Mouse (Mus musculus) forebrain, embryonic 16.5 days (tissue): ENCODE data around the gene Tecpr1. TPM values are rescaled to one million over a fixed set of nuclear protein-coding genes. Genes with fewer than 3 reads are reported as not detected.

Experiments used
- ATAC-seq: fragments of 200-750 bp; cut with Nextera tagmentation; 2 replicates; pipeline ENCODE4 v1.8.0; 2017; ENCODE audit warnings: mild to moderate bottlenecking, moderate library complexity
- H3K27ac ChIP-seq: fragments of 300-500 bp; sonication (generic); 2 replicates; pipeline ENCODE4 v1.5.1; 2014; ENCODE audit warnings: low read length, control low read depth
- H3K27me3 ChIP-seq: fragments of 300-500 bp; sonication (generic); replicated peaks from 2 replicates; pipeline ENCODE4 v1.6.1; 2014; ENCODE audit warnings: low read length; ENCODE audit not compliant: control insufficient read depth, insufficient read depth
- H3K36me3 ChIP-seq: fragments of 300-500 bp; sonication (generic); 2 replicates; pipeline ENCODE4 v1.6.1; 2014; ENCODE audit not compliant: control insufficient read depth, insufficient read depth
- H3K4me1 ChIP-seq: fragments of 300-500 bp; sonication (generic); replicated peaks from 2 replicates; pipeline ENCODE4 v1.6.1; 2014; ENCODE audit warnings: low read length; ENCODE audit not compliant: control insufficient read depth, insufficient read depth
- H3K4me2 ChIP-seq: fragments of 300-500 bp; sonication (generic); 2 replicates; pipeline ENCODE4 v1.6.1; 2014; ENCODE audit warnings: mild to moderate bottlenecking, low read length, control low read depth
- H3K4me3 ChIP-seq: fragments of 300-500 bp; sonication (generic); replicated peaks from 2 replicates; pipeline ENCODE4 v1.5.1; 2014; ENCODE audit warnings: mild to moderate bottlenecking, low read length, control low read depth
- H3K9ac ChIP-seq: fragments of 300-500 bp; sonication (generic); replicated peaks from 2 replicates; pipeline ENCODE4 v1.6.1; 2014; ENCODE audit warnings: low read depth, low read length, control low read depth
- H3K9me3 ChIP-seq: fragments of 300-500 bp; sonication (generic); 2 replicates; pipeline ENCODE4 v1.6.1; 2016; ENCODE audit warnings: low read length; ENCODE audit not compliant: control insufficient read depth
- WGBS: fragments of 180-500 bp; shearing (Covaris S2); extraction: QIAGEN DNeasy Blood & Tissue Kit; methylation state at CpG from one replicate; pipeline ENCODE4 v1.1.7; 2014; 5-methylcytosine and 5-hydroxymethylcytosine counted together
- polyA plus RNA-seq: library from polyadenylated mRNA; unstranded; fragments of >200 nt; fragmentation: Nextera tagmentation; extraction: Ambion mirVana; gene quantifications from 2 replicates; pipeline ENCODE4 v1.2.1, GENCODE M21; 2015

Gene Tecpr1
- 45.6 and 57.4 TPM in 2 replicates for polyA plus RNA-seq

DNA sequence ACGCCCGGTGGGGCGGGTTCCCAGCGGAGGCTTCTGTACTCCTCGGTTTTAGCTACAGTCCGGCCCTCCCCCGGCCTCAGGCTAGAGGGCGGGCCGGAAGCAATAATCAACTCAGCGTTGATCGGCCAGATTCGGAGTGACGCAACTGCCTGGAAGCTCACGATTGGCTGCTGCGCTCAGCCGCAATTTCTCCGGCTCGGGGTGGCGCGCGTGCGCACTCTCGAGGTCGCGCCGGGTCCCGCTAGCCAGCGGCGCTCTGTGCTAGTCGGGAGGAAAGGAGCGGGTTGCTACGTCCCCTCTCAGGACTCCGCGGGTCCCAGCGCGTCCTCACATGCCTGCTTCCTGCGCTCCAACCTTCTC is at the start of gene Tecpr1:
Tecpr1 (minus strand) TSS at position 113 of the 360 bp plus-strand sequence.
- Histone ChIP-seq H3K4me1 (peaks cover 21% of the 10 kb centered on the region), H3K9ac (peak within 1 kb of the TSS; percentile 87), H3K4me2 (peak within 1 kb of the TSS; percentile 82), H3K4me3 (peak within 1 kb of the TSS; percentile 82), H3K27me3 (no peaks in the 10 kb centered on the region), H3K36me3 (no peaks in the 10 kb centered on the region), H3K9me3 (no peaks in the 10 kb centered on the region), H3K27ac (peak within 1 kb of the TSS; percentile 83)
- peak; percentile 99 for ATAC-seq
- WGBS: under 1% methylated on average over 37 of the region's 37 CpGs

- Histone ChIP-seq H3K4me2 (no peak overlapping the region), H3K27me3 (no peaks in the 10 kb centered on the region), H3K36me3 (no peaks in the 10 kb centered on the region), H3K9me3 (no peaks in the 10 kb centered on the region), H3K4me3 (no peak overlapping the region), H3K27ac (no peak overlapping the region), H3K9ac (no peak overlapping the region), H3K4me1 (no peaks in the 10 kb centered on the region)
- WGBS: 84% methylated on average over 5 of the region's 5 CpGs
- no peak for ATAC-seq
These were observed 48.4 kb upstream of the Tecpr1 start for GRCm38 (mm10) chr5:144271772-144272171.

DNA sequence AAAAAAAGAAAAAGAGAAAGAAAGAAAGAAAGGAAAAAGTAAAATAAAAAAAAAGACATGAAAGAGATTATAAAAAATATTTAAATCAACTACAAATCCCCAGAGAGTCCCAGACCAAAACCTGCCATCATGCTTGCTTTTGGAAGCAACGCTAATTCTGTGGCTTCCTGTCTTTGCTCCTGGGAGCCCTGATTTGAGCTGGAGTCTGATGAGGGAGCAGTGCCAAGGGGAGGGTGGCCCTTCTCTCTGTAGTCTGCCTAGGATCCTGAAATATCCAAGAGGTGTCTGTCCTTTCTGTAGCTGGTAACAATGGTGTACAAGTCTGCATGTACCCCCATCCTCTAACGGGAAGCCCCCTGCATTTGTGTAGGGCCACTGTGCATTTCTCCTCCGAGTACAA is 47.7 kb upstream of the Tecpr1 start:
- Histone ChIP-seq H3K27me3 (no peaks in the 10 kb centered on the region), H3K9me3 (no peaks in the 10 kb centered on the region), H3K4me2 (no peak overlapping the region), H3K9ac (no peak overlapping the region), H3K36me3 (no peaks in the 10 kb centered on the region; the same call in 1 of the 2 replicates), H3K4me1 (no peaks in the 10 kb centered on the region), H3K27ac (no peak overlapping the region), H3K4me3 (no peak overlapping the region)
- WGBS: 86% methylated on average over 3 of the region's 3 CpGs
- ATAC-seq: no peak

GRCm38 (mm10) chr5:144270420-144270819 is 47.0 kb upstream of the Tecpr1 start:
- H3K36me3 ChIP-seq: no peaks in the 10 kb centered on the region; the same call in 1 of the 2 replicates
- 95% methylated on average over 8 of the region's 8 CpGs for whole genome bisulfite sequencing
- no peak for ATAC-seq
- H3K4me3 ChIP-seq: no peak overlapping the region
- H3K27me3 ChIP-seq: no peaks in the 10 kb centered on the region
- no peaks in the 10 kb centered on the region for H3K9me3 ChIP-seq
- H3K4me2 ChIP-seq: no peak overlapping the region
- H3K27ac ChIP-seq: no peak overlapping the region
- no peaks in the 10 kb centered on the region for H3K4me1 ChIP-seq
- H3K9ac ChIP-seq: no peak overlapping the region

GRCm38 (mm10) chr5:144269926-144270325 is 46.5 kb upstream of the Tecpr1 start:
- ATAC-seq: no peak
- no peaks in the 10 kb centered on the region for H3K9me3 ChIP-seq
- H3K9ac ChIP-seq: no peak overlapping the region
- no peaks in the 10 kb centered on the region; the same call in 1 of the 2 replicates for H3K36me3 ChIP-seq
- 89% methylated on average over 7 of the region's 7 CpGs for WGBS
- no peak overlapping the region for H3K27ac ChIP-seq
- H3K4me1 ChIP-seq: no peaks in the 10 kb centered on the region
- H3K27me3 ChIP-seq: no peaks in the 10 kb centered on the region
- no peak overlapping the region for H3K4me3 ChIP-seq
- no peak overlapping the region for H3K4me2 ChIP-seq

DNA sequence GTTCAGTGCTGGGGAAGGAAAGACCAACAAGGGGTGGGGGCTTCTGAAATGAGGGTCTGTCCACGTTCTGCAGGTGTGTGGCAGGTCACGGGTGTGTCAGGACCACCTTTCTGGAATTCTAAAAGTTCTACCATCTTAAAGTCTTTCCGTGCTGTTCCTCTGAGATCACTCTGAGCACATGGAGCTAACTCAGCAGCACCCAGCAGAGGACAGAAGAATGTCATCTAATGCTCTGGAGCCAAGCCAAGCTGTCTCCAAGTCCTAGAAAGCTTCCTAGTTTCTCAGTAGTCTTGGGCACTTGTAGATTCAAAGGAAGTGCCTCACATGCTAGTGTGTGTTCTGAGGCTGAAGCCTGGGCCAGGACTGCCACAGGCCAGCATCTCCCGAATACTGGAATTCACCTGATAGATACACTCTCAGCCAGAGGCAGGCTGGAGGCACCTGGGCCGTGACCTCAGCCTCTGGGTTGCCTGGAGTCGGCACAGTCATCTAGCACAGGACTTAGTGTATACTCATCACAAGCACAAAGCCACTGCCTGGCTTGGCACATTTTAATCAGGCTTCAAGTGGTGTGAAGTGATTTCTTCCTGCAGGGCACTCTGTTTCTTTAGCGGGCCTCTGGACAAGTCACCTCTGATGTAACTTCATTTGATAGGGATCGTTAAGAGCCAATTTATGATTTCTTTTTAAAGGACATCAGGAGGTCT is 44.3 kb upstream of the Tecpr1 start:
- no peak overlapping the region for H3K9ac ChIP-seq
- H3K27me3 ChIP-seq: no peaks in the 10 kb centered on the region
- no peak overlapping the region for H3K4me3 ChIP-seq
- ATAC-seq: no peak
- no peak overlapping the region for H3K4me2 ChIP-seq
- H3K27ac ChIP-seq: no peak overlapping the region
- whole genome bisulfite sequencing: 66% methylated on average over 8 of the region's 8 CpGs
- 0 out of 2 replicates have a peak, but pooled peaks cover 2% of the 10 kb centered on the region for H3K4me1 ChIP-seq
- H3K9me3 ChIP-seq: no peaks in the 10 kb centered on the region
- H3K36me3 ChIP-seq: peaks cover 4% of the 10 kb centered on the region; the same call in 1 of the 2 replicates

GRCm38 (mm10) chr5:144263496-144263895 is 40.1 kb upstream of the Tecpr1 start:
- 84% methylated on average over 13 of the region's 13 CpGs for WGBS
- ATAC-seq: no peak
- H3K36me3 ChIP-seq: peaks cover 4% of the 10 kb centered on the region; the same call in 1 of the 2 replicates

GRCm38 (mm10) chr5:144263082-144263481 is 39.7 kb upstream of the Tecpr1 start:
- no peak overlapping the region for H3K4me3 ChIP-seq
- no peaks in the 10 kb centered on the region for H3K27me3 ChIP-seq
- no peaks in the 10 kb centered on the region for H3K9me3 ChIP-seq
- peaks cover 4% of the 10 kb centered on the region; the same call in 1 of the 2 replicates for H3K36me3 ChIP-seq
- H3K9ac ChIP-seq: no peak overlapping the region
- ATAC-seq: no peak
- peaks cover 21% of the 10 kb centered on the region for H3K4me1 ChIP-seq
- WGBS: 77% methylated on average over 9 of the region's 9 CpGs
- H3K4me2 ChIP-seq: no peak overlapping the region
- H3K27ac ChIP-seq: no peak overlapping the region

More at GRCm38 (mm10) chr5:144263496-144263895, 40.1 kb upstream of the Tecpr1 start:
- no peaks in the 10 kb centered on the region for H3K27me3 ChIP-seq
- no peak overlapping the region for H3K27ac ChIP-seq
- peaks cover 17% of the 10 kb centered on the region for H3K4me1 ChIP-seq
- H3K9ac ChIP-seq: no peak overlapping the region
- no peaks in the 10 kb centered on the region for H3K9me3 ChIP-seq
- no peak overlapping the region for H3K4me2 ChIP-seq
- H3K4me3 ChIP-seq: no peak overlapping the region

GRCm38 (mm10) chr5:144261829-144262228 is 38.4 kb upstream of the Tecpr1 start:
- Histone ChIP-seq H3K36me3 (peaks cover 4% of the 10 kb centered on the region; the same call in 1 of the 2 replicates), H3K4me3 (no peak overlapping the region), H3K27ac (no peak overlapping the region), H3K9ac (no peak overlapping the region), H3K9me3 (no peaks in the 10 kb centered on the region), H3K27me3 (no peaks in the 10 kb centered on the region), H3K4me1 (peaks cover 34% of the 10 kb centered on the region), H3K4me2 (no peak overlapping the region)
- no peak for ATAC-seq
- WGBS: 85% methylated on average over 5 of the region's 5 CpGs
